Mouse (Mus musculus) stomach, postnatal 0 days (tissue): Measurements from ENCODE around the gene Tnnt2.

Experiments used
- CTCF ChIP-seq: IDR thresholded peaks from 2 replicates; pipeline ENCODE4 v1.5.1; 2016; ENCODE audit warnings: antibody characterized with exemption, low read depth, mild to moderate bottlenecking, moderate library complexity
- EP300 ChIP-seq: optimal IDR thresholded peaks from 2 replicates; pipeline ENCODE3; 2016; ENCODE audit warnings: antibody characterized with exemption

- TF ChIP-seq CTCF = no peak
- no peak for TF ChIP-seq EP300
Observed at GRCm38 (mm10) chr1:135877248-135877647, 41.1 kb downstream of the Tnnt2 start.
